In the genomic region with DNA sequence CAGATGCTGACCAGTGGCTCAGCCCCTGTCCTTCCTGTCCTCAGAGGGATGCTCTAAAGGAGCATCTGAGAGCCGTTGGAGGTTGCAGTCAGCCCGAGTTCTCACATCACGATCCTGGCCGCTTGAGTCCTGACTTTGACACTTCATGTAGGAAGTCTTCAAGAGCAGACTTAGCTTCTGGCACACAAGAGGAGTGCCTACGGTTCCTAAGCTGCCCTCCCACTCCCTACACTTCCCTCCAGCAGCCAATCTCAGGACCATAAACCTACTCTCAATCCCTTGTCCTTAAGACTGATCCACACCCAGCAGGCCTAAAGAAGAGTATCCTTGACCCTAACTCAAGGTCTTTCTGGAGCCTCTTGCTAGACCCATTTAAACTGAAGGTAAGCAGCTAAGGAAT, we compare ENCODE assay signal across 10 mouse cellular contexts. TPM values are rescaled to one million over a fixed set of nuclear protein-coding genes. Genes with fewer than 3 reads are reported as not detected.
DNase-seq lines count a peak whose midpoint lies in the region; ATAC-seq lines count a peak whose summit lies in the region.
"Had no signal": no experiment of that assay in that cellular context is flagged by ENCODE, and none has a peak within 500 bp of the region (broad histone marks: within the 10 kb centered on the region; RNA-seq: fewer than 3 reads in every experiment).

No protein-coding gene starts in this region.

- no peak overlapping the region for H3K27ac ChIP-seq in kidney, embryonic 15.5 days

- no peak overlapping the region for H3K4me2 ChIP-seq in kidney, embryonic 15.5 days
- H3K4me2 ChIP-seq: lung, embryonic 14.5 days had no signal

- intact Hi-C loops in heart, postnatal 14 days (cut with DNase I) = loop anchor here (2.0 kb wide), 1 partner anchor 17 kb away; no protein-coding TSS in a partner anchor

- WGBS in kidney, embryonic 15.5 days = 81% methylated on average over 5 of the region's 5 CpGs

- no peaks in the 10 kb centered on the region for H3K9me3 ChIP-seq in kidney, embryonic 15.5 days (replicated peaks)

- no peaks in the 10 kb centered on the region for H3K36me3 ChIP-seq in kidney, embryonic 15.5 days

- no peak overlapping the region for H3K9ac ChIP-seq in kidney, embryonic 15.5 days
- H3K9ac ChIP-seq: lung, embryonic 14.5 days had no signal

- no peaks in the 10 kb centered on the region for H3K27me3 ChIP-seq in kidney, embryonic 15.5 days

- H3K4me3 ChIP-seq in kidney, embryonic 15.5 days (replicated peaks) = no peak overlapping the region
- H3K4me3 ChIP-seq: erythroblast, embryonic 14.5 days had no signal

- DNase-seq in kidney, adult 11 months = peak; percentile 56
- DNase-seq in thymus, postnatal 10 days (ENCODE audit: low spot score in 2 of 2) = peak; percentile 38 to 43
- no peak for DNase-seq in thymus, postnatal 0 days (ENCODE audit: low spot score)
- DNase-seq in heart, postnatal 14 days = peak; percentile 40 to 45
- peak; percentile 54 for DNase-seq in thymus, postnatal 14 days
- no peak for DNase-seq in embryo, embryonic 11 days
- DNase-seq: lung, embryonic 14.5 days had no signal

- peaks cover 24% of the 10 kb centered on the region for H3K4me1 ChIP-seq in kidney, embryonic 15.5 days

- no peak for ATAC-seq in kidney, embryonic 15.5 days (replicated peaks; ENCODE audit: low FRiP score)
- no peak for ATAC-seq in megakaryocyte progenitor cell, adult 5-6 weeks (replicated peaks; ENCODE audit: poor library complexity)

RNA-seq across cellular contexts. Expression of a gene that starts 45.8 kb away (rescaled TPM):
- polyA plus RNA-seq in kidney, embryonic 15.5 days (2015; fragmentation: Nextera tagmentation; extraction: Ambion mirVana) = 19.2 and 23.8 TPM in 2 replicates
- polyA plus RNA-seq in thymus, postnatal 0 days (2015; fragmentation: Nextera tagmentation; extraction: Ambion mirVana) = 5.6 and 6.9 TPM in 2 replicates
- 1,000 to 10,000 TPM; 1,039 to 1,112 TPM for total RNA-seq in heart, postnatal 14 days (2021)
- total RNA-seq in megakaryocyte progenitor cell, adult 5-6 weeks (2015) = 2.9 and 4.4 TPM in 2 replicates
- total RNA-seq in megakaryocyte progenitor cell, adult 5-6 weeks (2017) = 13.9 and 18.7 TPM in 2 replicates
- polyA plus RNA-seq: erythroblast, embryonic 14.5 days had no signal

Comparison
In these comparisons a context has a peak if more than half of its experiments do, and no peak if none do; other contexts are left out.
1. DNase-seq: peak in kidney, adult 11 months (single experiment), thymus, postnatal 10 days (2 of 2), heart, postnatal 14 days (2 of 2) and thymus, postnatal 14 days (single experiment); none in thymus, postnatal 0 days (single experiment) and embryo, embryonic 11 days (single experiment).
2. RNA of a gene that starts 45.8 kb away (total RNA-seq): 1,039 to 1,112 TPM in heart, postnatal 14 days; 2.9 to 18.7 TPM in megakaryocyte progenitor cell, adult 5-6 weeks; every median in the first group is over 10 times any median in the second.